Mouse (Mus musculus) R1 (cell line): ENCODE results near the gene Tmem232.

Source experiments
- DNase-seq: peaks from one replicate; pipeline ENCODE4 v3.0.0-alpha.2; 2018; ENCODE audit warnings: low read depth, low spot score

Gene Tmem232

GRCm38 (mm10) chr17:65225347-65225916 lies 315.1 kb downstream of the Tmem232 start:
- no peak for DNase-seq

DNA sequence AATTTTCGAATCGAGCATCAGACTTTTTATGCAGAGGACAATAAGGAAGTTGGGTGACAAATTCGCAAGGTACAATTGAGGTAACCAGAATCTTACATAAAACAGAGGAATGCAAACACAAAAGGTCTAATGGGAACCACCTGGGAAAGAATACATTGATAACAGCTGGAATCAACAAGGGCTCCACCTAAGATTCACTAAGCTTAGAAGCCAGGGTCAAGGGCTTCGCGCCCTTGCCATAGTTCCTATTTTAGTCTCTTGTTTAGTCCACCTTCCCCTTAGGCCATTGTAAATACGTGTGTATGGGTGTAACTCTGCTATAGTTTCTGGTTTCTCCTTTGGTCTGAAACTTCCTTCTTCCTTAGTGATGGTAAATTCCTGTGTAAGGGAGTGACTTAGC lies 318.9 kb downstream of the Tmem232 start:
- peak; percentile 68 for DNase-seq
